Mouse (Mus musculus): ENCODE results near the gene Atg9a. TPM values are rescaled to one million over a fixed set of nuclear protein-coding genes. Genes with fewer than 3 reads are reported as not detected.

Gene Atg9a
- polyA plus RNA-seq, 1 experiment from 2014 or later: 47.8 TPM

GRCm38 (mm10) chr1:75218227-75219001 is 26.4 kb upstream of the Atg9a start:
- peak overlapping the region; percentile 30; the same call in 1 of the 2 replicates for H3K9ac ChIP-seq (replicated peaks; ENCODE audit: low read length)
- ATAC-seq (ENCODE audit: low FRiP score, low TSS enrichment) (peak; percentile 49; the same call in 1 of the 2 replicates), DNase-seq (no peak)
- H3K4me1 ChIP-seq (ENCODE audit: control insufficient read depth, insufficient read depth, low read length): peaks cover 17% of the 10 kb centered on the region
- H3K9me3 ChIP-seq (ENCODE audit: control insufficient read depth, low read length): no peaks in the 10 kb centered on the region
- WGBS: 2% methylated on average over 38 of the region's 38 CpGs
- H3K27me3 ChIP-seq (ENCODE audit: control insufficient read depth, insufficient read depth, low read length): peaks cover 46% of the 10 kb centered on the region
- H3K4me2 ChIP-seq (ENCODE audit: low read length): peak overlapping the region; percentile 97
- peaks cover 20% of the 10 kb centered on the region for H3K36me3 ChIP-seq (ENCODE audit: control insufficient read depth, insufficient read depth, low read length)
- H3K4me3 ChIP-seq (replicated peaks; ENCODE audit: low read depth, low read length): peak overlapping the region; percentile 52
- H3K27ac ChIP-seq (replicated peaks; ENCODE audit: low read depth, low read length): no peak overlapping the region

- H3K9ac ChIP-seq (replicated peaks; ENCODE audit: low read length): no peak overlapping the region
- H3K4me3 ChIP-seq (replicated peaks; ENCODE audit: low read depth, low read length): no peak overlapping the region
- peak overlapping the region; percentile 97 for H3K4me2 ChIP-seq (ENCODE audit: low read length)
- DNase-seq (no peak), ATAC-seq (ENCODE audit: low FRiP score, low TSS enrichment) (no peak)
- H3K9me3 ChIP-seq (ENCODE audit: control insufficient read depth, low read length): no peaks in the 10 kb centered on the region
- peaks cover 17% of the 10 kb centered on the region for H3K4me1 ChIP-seq (ENCODE audit: control insufficient read depth, insufficient read depth, low read length)
- peaks cover 25% of the 10 kb centered on the region for H3K36me3 ChIP-seq (ENCODE audit: control insufficient read depth, insufficient read depth, low read length)
- WGBS: 8% methylated on average over 6 of the region's 6 CpGs
- H3K27me3 ChIP-seq (ENCODE audit: control insufficient read depth, insufficient read depth, low read length): peaks cover 46% of the 10 kb centered on the region
- H3K27ac ChIP-seq (replicated peaks; ENCODE audit: low read depth, low read length): no peak overlapping the region
Measured at GRCm38 (mm10) chr1:75217893-75218226, 25.9 kb upstream of the Atg9a start.

DNA sequence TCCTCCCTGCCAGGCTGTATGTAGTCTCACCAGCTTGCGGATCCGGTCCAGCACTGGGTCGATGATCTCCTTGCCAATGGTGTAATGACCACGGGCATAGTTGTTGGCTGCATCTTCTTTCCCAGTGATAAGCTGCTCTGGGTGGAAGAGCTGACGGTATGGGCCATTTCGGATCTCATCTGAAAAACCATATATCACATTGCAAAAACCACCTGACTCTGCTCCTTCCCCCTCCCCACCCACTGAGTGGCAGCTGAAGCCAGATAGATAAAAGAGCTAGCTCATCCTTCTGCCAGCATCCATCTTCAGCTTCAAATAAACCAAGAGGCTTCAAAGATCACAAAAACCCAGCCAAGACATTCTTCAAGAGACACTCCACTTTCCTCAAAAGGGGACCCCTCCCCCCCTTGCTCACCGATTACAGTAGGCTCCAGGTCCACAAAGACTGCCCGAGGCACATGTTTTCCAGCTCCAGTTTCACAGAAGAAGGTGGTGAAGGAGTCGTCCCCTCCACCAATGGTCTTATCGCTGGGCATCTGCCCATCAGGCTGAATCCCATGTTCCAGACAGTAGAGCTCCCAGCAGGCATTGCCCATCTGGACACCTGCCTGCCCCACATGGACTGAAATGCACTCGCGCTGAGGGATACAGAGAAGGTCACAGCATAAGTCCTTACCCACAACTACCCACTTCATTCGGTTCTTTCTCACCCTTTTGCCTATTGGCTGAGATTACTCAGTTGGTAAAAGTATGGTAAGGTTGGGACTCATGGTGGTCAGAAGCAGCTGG is 25.0 kb upstream of the Atg9a start:
- peaks cover 46% of the 10 kb centered on the region for H3K27me3 ChIP-seq (ENCODE audit: control insufficient read depth, insufficient read depth, low read length)
- peaks cover 29% of the 10 kb centered on the region for H3K36me3 ChIP-seq (ENCODE audit: control insufficient read depth, insufficient read depth, low read length)
- ATAC-seq (ENCODE audit: low FRiP score, low TSS enrichment): no peak
- no peak for DNase-seq
- no peak overlapping the region for H3K27ac ChIP-seq (replicated peaks; ENCODE audit: low read depth, low read length)
- peaks cover 18% of the 10 kb centered on the region for H3K4me1 ChIP-seq (ENCODE audit: control insufficient read depth, insufficient read depth, low read length)
- no peak overlapping the region for H3K9ac ChIP-seq (replicated peaks; ENCODE audit: low read length)
- H3K4me2 ChIP-seq (ENCODE audit: low read length): no peak overlapping the region
- no peak overlapping the region for H3K4me3 ChIP-seq (replicated peaks; ENCODE audit: low read depth, low read length)
- 85% methylated on average over 13 of the region's 13 CpGs for WGBS
- no peaks in the 10 kb centered on the region for H3K9me3 ChIP-seq (ENCODE audit: control insufficient read depth, low read length)

- peaks cover 36% of the 10 kb centered on the region for H3K27me3 ChIP-seq (ENCODE audit: control insufficient read depth, insufficient read depth, low read length)
- 93% methylated on average over 9 of the region's 9 CpGs for WGBS
Measured at GRCm38 (mm10) chr1:75215785-75216184, 23.8 kb upstream of the Atg9a start.

GRCm38 (mm10) chr1:75214886-75215285 is 22.9 kb upstream of the Atg9a start:
- Histone ChIP-seq H3K27me3 (ENCODE audit: control insufficient read depth, insufficient read depth, low read length) (peaks cover 27% of the 10 kb centered on the region), H3K27ac (replicated peaks; ENCODE audit: low read depth, low read length) (no peak overlapping the region), H3K9ac (replicated peaks; ENCODE audit: low read length) (no peak overlapping the region), H3K4me1 (ENCODE audit: control insufficient read depth, insufficient read depth, low read length) (peaks cover 31% of the 10 kb centered on the region), H3K4me2 (ENCODE audit: low read length) (no peak overlapping the region), H3K4me3 (replicated peaks; ENCODE audit: low read depth, low read length) (no peak overlapping the region), H3K36me3 (ENCODE audit: control insufficient read depth, insufficient read depth, low read length) (peaks cover 32% of the 10 kb centered on the region), H3K9me3 (ENCODE audit: control insufficient read depth, low read length) (no peaks in the 10 kb centered on the region)
- ATAC-seq (ENCODE audit: low FRiP score, low TSS enrichment) (no peak), DNase-seq (no peak)
- WGBS: 75% methylated on average over 5 of the region's 5 CpGs

More at GRCm38 (mm10) chr1:75215785-75216184, 23.8 kb upstream of the Atg9a start:
- Histone ChIP-seq H3K9me3 (ENCODE audit: control insufficient read depth, low read length) (no peaks in the 10 kb centered on the region), H3K27ac (replicated peaks; ENCODE audit: low read depth, low read length) (no peak overlapping the region), H3K4me1 (ENCODE audit: control insufficient read depth, insufficient read depth, low read length) (peaks cover 27% of the 10 kb centered on the region), H3K36me3 (ENCODE audit: control insufficient read depth, insufficient read depth, low read length) (peaks cover 32% of the 10 kb centered on the region), H3K9ac (replicated peaks; ENCODE audit: low read length) (no peak overlapping the region), H3K4me2 (ENCODE audit: low read length) (no peak overlapping the region), H3K4me3 (replicated peaks; ENCODE audit: low read depth, low read length) (no peak overlapping the region)
- ATAC-seq (ENCODE audit: low FRiP score, low TSS enrichment) (no peak), DNase-seq (no peak)

GRCm38 (mm10) chr1:75214442-75214841 is 22.4 kb upstream of the Atg9a start:
- Histone ChIP-seq H3K36me3 (ENCODE audit: control insufficient read depth, insufficient read depth, low read length) (peaks cover 32% of the 10 kb centered on the region), H3K4me2 (ENCODE audit: low read length) (no peak overlapping the region), H3K27ac (replicated peaks; ENCODE audit: low read depth, low read length) (no peak overlapping the region), H3K4me1 (ENCODE audit: control insufficient read depth, insufficient read depth, low read length) (peaks cover 31% of the 10 kb centered on the region), H3K9ac (replicated peaks; ENCODE audit: low read length) (no peak overlapping the region), H3K4me3 (replicated peaks; ENCODE audit: low read depth, low read length) (no peak overlapping the region), H3K9me3 (ENCODE audit: control insufficient read depth, low read length) (no peaks in the 10 kb centered on the region), H3K27me3 (ENCODE audit: control insufficient read depth, insufficient read depth, low read length) (peaks cover 25% of the 10 kb centered on the region)
- ATAC-seq (ENCODE audit: low FRiP score, low TSS enrichment) (no peak), DNase-seq (no peak)
- WGBS: 77% methylated on average over 2 of the region's 2 CpGs

GRCm38 (mm10) chr1:75213096-75213495 is 21.1 kb upstream of the Atg9a start:
- no peaks in the 10 kb centered on the region for H3K9me3 ChIP-seq (ENCODE audit: control insufficient read depth, low read length)
- peaks cover 27% of the 10 kb centered on the region for H3K4me1 ChIP-seq (ENCODE audit: control insufficient read depth, insufficient read depth, low read length)
- peaks cover 32% of the 10 kb centered on the region for H3K36me3 ChIP-seq (ENCODE audit: control insufficient read depth, insufficient read depth, low read length)
- no peak overlapping the region for H3K27ac ChIP-seq (replicated peaks; ENCODE audit: low read depth, low read length)
- WGBS: 92% methylated on average over 7 of the region's 7 CpGs
- no peak overlapping the region for H3K9ac ChIP-seq (replicated peaks; ENCODE audit: low read length)
- DNase-seq (no peak), ATAC-seq (ENCODE audit: low FRiP score, low TSS enrichment) (no peak)
- peaks cover 15% of the 10 kb centered on the region; the same call in 1 of the 2 replicates for H3K27me3 ChIP-seq (ENCODE audit: control insufficient read depth, insufficient read depth, low read length)
- no peak overlapping the region for H3K4me3 ChIP-seq (replicated peaks; ENCODE audit: low read depth, low read length)
- no peak overlapping the region for H3K4me2 ChIP-seq (ENCODE audit: low read length)

GRCm38 (mm10) chr1:75212542-75212941 is 20.5 kb upstream of the Atg9a start:
- Histone ChIP-seq H3K9ac (replicated peaks; ENCODE audit: low read length) (no peak overlapping the region), H3K27me3 (ENCODE audit: control insufficient read depth, insufficient read depth, low read length) (peaks cover 9% of the 10 kb centered on the region; the same call in 1 of the 2 replicates), H3K9me3 (ENCODE audit: control insufficient read depth, low read length) (no peaks in the 10 kb centered on the region), H3K27ac (replicated peaks; ENCODE audit: low read depth, low read length) (no peak overlapping the region), H3K36me3 (ENCODE audit: control insufficient read depth, insufficient read depth, low read length) (peaks cover 32% of the 10 kb centered on the region), H3K4me3 (replicated peaks; ENCODE audit: low read depth, low read length) (no peak overlapping the region), H3K4me1 (ENCODE audit: control insufficient read depth, insufficient read depth, low read length) (peaks cover 27% of the 10 kb centered on the region), H3K4me2 (ENCODE audit: low read length) (no peak overlapping the region)
- DNase-seq: no peak
- WGBS: 90% methylated on average over 4 of the region's 4 CpGs
- ATAC-seq (ENCODE audit: low FRiP score, low TSS enrichment): no peak
